Mouse (Mus musculus) urinary bladder, adult 2 months (tissue): ENCODE results near the gene Flot2. TPM values are rescaled to one million over a fixed set of nuclear protein-coding genes. Genes with fewer than 3 reads are reported as not detected.
A peak's percentile ranks its signal among the peaks of the same experiment; 100 is the strongest.
"Not testable (repeated sequence)": the region's sequence is repeated elsewhere in the genome, so short reads cannot be mapped to it uniquely, and the experiment has no call there.

Experiments used
- DNase-seq: peaks from one replicate; pipeline ENCODE4 v3.0.0; 2022; ENCODE audit warnings: low spot score
- polyA plus RNA-seq: library from polyadenylated mRNA; depleted of rRNA; stranded (reverse); fragments of >200 nt; gene quantifications from 2 replicates; pipeline ENCODE4 v1.2.3, GENCODE M21; 2012; rRNA removed

Flot2 gene
- polyA plus RNA-seq: 108 and 126 TPM in 2 replicates

DNA sequence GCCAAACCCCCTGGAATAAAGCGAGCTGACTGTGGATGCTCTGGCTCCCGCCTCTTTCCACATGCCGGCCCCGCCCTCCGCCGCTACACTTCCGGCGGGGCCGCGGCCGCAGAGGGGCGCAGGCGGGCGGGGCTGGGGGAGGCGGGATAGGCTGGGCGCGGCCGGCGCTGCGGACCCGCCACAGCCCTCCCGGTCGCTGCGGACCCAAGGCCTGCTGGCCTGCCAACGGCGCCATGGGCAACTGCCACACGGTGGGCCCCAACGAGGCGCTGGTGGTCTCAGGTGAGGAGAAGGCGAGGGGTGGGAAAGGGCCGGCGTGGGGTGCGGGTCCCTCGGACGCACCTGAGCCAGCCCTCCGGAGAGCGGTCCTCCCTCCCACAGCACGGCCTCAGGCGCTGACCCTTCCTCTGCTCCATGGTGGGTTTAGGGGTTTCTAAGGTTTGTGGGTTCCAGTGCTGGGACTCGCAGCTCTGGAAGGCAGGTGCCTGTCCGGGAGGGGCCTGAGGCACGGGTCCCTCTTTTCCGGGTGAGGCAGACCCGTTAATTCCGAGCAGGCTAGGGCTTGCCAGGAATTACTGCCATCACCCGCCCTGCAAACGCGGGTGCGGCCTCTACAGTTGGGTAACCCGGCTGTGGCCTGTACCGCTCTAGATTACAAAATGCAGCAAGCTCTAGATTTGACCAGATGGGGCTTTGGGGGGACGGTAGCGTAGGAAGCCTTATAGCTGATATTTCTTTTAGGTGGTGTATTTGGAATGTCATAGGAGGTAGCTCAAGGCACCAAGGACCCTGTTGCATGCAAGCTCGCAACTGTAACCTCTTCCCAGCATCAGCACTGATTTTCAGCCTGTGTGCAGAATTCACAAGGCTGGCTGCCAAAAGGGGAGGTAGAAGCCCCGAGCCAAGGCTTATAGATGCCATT lies at the start of gene Flot2:
Flot2 (plus strand) TSS at position 101 of the 922 bp plus-strand sequence.
- peak; percentile 53 for DNase-seq

DNA sequence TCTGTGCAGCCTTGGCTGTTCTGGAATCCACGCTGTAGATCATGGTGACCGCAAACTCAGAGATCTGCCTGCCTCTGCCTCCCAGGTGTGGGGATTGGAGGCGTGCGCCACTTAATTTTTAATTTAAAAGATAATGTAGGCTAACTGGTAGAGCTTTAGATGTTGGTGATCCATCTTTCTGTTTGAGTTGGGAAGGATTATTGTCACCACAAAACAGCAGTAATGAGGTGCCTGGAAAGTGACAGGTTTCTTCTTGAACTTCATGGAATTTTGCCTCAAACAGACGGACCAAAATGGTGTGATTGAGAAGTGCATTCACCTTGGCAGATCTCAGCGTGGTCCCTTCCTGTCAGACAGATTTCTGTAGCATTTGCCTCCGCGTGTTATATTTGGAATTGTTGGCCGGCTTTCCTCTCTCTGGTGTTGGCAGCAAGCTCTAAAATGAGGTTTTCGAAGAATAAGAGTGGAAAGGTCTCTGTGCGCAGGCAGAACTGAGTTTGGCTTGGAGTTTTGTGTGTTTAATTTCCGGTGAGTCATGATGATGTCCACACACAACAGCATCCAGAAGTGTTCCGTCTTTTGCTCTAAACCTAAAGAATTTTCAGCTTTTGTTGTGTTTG lies 48.5 kb upstream of the Flot2 start:
- no peak for DNase-seq

DNA sequence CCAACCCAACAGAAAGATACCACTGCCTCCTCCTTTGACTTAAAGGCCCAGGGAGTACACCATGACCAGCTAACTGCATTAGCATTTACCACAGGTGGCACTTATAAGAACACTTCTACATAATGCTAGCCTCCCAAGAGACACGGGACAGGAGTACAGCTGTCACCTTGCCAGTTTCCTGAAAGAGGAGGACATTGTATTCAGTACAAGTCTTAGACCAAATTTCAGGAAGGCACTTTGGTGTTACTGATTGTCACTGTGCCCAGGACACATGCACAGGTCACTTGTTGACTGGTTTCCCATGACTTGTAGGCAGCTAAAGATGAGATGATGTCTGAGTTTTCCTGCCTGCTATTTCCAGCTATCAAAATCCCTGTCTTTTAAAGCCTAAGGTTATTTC lies 42.2 kb upstream of the Flot2 start:
- DNase-seq: no peak

DNA sequence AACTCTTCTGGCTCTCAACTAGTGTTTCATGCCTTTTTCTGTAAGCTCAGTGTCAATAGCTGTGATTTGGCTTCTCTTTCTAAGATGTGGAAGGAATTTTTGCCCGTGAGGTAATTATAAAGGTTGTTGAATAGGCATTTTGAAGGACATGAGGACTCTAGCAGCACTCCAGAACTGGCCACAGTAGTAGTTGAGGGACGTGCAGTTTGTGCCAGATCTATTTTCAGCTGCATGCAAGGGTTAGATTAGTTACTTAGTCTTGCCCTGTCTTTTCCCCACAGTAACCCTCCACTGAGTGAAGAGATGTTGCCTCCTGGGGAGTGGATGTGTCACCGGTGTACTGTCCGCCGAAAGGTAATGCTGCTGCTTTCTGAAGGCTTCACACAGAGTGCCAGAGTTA lies 31.3 kb upstream of the Flot2 start:
- DNase-seq: no peak

DNA sequence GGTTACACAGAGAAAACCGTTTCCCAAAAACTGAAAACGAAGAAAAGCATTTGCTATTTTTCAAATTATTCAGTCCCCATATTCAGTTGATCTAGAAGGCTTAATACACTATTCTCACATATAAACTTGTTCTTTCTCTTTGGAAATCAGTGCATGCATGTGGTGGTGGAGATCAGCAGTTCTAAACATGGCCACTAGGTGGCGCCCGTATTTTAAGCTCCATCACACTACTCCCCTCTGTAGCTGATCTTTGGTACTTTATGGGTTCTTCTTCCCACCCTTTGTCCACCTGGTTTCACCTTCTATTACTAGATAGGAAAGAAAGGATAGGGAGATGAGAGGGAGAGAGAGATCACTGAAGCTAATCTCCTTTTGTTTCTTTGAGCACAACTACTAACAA lies 18.1 kb upstream of the Flot2 start:
- DNase-seq: no peak

DNA sequence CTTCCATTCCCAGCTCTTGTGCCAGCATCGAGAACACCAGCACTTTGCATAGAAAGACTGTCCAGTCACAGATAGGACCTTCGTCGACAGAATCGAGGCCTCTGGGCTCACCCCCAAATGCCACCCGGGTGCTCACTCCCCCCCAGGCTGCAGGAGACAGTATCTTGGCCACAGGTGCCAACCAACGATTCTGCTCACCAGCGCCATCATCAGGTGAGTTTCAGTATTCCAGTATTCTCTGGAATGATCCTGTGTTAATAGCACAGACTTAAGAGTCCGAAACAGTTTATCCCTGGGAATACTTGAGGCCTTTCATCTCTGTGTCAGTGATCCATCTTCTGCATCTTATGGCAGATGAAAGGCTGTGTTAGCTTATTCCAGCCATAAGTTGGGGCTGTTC lies 14.1 kb upstream of the Flot2 start:
- no peak for DNase-seq

DNA sequence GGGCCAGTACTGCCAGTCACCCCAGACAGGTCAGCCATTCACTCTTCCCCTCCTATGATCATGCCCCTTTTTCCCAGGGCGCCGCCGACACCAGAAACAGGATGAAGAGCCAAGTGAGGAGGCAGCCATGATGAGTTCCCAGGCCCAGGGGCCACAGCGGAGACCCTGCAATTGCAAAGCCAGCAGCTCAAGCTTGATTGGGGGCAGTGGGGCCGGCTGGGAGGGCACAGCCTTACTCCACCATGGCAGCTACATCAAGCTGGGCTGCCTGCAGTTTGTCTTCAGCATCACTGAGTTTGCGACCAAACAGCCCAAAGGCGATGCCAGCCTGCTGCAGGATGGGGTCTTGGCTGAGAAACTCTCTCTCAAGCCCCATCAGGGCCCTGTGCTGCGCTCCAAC lies 8.5 kb upstream of the Flot2 start:
- DNase-seq: no peak

DNA sequence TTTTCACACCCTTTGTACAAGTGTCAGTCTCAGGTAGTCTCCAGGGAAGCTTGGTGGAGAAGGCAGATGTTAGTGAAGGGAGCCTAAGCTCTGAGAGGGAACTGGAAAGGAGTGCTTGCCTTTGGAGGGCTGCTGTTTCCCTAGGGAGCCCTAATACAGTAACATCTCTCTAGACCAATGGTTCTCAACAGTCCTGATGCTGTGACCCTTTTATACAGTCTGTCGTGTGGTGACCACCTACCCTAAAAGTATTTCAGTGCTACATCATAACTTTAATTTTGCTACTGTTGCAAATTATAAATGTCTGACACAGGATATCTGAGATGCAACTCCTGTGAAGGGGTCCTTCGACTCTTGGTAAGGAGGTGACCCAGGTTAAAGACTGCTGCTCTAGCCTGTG lies 7.1 kb upstream of the Flot2 start:
- no peak for DNase-seq

DNA sequence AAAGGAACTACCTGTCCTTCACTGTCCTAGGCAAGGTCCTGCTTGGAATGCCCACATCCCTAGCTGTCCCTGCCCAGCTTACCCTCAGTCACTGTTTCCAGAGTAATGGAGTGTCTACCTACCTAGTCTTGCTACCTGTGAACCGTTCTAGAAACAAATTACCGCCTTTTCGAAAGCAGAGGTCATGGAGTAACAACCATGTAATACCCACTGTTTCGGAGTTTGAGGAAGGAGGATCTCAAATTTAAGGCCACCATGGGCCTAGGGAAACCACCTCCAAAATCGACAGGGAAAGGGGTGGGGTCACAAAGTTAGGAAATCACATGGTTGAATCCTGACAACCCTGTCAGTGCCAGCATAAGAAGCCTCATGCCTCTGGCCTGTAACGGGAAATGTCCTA lies 6.3 kb upstream of the Flot2 start:
- DNase-seq: no peak

DNA sequence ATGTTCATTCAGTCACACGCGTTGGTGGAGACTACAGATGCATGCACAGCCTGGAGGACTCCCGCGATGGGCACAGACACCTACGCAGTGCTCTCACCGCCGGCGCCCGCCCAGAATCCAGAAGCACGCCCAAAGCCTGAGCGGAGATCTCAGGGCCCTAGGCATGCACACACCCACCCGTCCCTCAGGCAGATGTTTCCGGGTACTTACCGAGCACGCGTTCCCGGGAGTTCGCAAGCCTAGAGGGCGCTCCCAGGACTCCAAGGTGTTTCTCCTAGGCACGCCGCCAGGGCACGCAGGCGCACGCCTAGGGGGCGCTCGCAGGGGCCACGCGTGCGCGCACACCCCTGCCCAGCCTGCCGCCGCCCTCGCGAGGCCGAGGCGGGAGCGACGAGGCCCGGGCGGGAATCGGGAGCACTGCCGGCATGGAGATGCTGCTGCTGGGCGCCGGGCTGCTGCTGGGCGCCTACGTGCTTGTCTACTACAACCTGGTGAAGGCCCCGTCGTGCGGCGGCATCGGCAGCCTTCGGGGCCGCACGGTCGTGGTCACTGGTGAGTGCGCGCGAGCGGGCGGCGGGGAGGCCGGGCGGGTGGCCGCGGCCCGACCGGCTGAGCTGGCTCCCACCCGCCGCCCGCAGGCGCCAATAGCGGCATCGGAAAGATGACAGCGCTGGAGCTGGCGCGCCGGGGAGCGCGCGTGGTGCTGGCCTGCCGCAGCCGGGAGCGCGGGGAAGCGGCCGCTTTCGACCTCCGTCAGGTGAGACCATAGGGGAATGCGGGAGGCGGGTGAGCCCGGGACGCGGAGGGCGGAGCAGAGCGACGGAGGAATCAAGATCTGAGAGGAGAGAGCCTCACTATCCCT lies 5.6 kb upstream of the Flot2 start, which contains the start of gene Dhrs13:
Dhrs13 (plus strand) TSS at position 334 of the 862 bp plus-strand sequence.
- DNase-seq: peak; percentile 91

DNA sequence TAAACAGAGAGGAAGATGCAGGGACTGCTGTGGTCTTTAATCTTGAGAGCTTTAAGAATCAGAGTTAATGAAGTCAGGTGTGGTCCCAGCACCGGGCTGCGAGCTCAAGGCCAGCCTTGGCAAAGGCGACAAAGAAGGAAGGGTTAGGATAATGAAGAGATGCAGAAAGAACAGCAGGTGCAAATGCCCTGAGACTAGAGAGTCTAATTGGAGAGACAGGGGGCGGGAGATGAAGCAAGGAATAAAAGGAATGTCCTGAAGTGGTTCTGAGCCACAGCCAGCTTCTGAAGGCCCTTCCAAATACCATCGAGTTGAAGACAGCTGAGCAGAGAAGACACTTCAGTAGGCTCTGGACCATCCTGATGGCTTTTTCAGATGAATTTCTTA lies 4.9 kb upstream of the Flot2 start:
- DNase-seq: no peak

DNA sequence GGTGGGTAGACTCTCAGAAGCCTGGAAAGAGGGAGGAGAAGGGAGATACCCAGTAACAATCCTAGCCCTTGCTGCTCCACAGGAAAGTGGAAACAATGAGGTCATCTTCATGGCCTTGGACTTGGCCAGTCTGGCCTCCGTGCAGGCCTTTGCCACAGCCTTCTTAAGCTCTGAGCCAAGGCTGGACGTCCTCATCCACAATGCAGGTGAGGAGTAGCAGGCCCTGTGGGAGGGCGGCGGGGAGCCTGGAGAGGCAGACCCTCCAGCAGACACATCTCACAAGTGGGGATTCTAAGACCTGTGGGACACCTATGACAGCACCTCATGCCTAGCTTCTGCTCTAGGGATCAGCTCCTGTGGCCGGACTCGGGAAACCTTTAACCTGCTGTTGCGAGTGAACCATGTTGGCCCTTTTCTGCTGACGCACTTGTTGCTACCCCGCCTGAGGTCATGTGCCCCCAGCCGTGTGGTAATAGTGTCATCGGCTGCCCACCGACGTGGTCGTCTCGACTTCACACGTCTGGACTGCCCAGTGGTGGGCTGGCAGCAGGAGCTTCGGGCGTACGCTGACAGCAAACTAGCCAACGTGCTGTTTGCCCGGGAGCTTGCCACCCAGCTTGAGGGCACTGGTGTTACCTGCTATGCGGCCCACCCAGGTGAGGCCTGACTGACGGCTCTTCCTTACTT lies 3.7 kb upstream of the Flot2 start:
- DNase-seq: no peak

DNA sequence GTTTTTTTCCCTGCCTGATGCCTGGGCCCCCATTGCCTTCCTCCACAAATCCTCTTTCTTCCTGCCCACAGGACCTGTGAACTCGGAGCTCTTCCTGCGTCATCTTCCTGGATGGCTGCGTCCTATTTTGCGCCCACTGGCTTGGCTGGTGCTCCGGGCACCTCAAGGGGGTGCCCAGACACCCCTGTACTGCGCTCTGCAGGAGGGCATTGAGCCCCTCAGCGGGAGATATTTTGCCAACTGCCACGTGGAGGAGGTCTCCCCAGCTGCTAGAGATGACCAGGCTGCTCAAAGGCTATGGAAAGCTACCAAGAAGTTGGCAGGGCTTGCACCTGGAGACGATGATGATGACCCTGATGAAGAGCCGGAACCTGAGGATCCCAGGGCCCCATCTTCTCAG lies 940 bp upstream of the Flot2 start:
- no peak for DNase-seq

DNA sequence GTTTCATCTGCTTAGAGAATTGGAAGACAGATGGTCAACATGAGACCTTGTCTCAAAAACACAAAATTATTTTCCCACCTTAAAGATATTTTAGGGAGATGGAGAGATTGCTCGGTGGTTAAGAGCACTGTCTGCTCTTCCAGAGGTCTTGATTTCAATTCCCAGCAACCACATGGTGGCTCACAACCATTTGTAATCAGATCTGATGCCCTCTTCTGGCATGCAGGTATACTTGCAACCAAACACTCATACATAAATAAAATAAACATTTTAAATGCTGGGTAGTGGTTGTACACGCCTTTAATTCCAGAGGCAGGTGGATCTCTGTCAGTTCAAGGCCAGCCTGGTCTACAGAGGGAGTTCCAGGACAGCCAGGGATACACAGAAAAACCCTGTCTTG lies 3.1 kb downstream of the Flot2 start:
- DNase-seq: no peak

DNA sequence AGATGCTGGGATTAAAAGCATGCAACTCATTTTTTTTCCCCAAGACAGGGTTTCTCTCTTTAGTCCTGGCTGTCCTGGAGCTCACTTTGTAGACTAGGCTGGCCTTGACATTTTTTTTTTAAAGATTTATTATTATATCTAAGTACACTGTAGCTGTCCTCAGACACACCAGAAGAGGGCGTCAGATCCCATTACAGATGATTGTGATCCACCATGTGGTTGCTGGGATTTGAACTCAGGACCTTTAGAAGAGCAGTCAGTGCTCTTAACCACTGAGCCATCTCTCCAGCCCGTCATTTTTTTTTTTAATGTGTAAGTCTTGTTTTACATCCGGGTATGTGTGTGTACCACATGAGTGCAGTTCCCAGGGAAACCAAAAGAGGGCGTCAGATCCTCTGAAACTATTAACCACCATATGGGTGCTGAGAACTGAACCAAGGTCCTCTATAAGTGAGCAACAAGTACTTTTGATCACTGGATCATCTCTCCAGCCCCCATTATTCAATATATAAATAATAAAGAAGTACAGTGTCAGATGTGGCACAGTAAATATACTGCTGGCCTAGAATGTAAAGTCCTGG lies 4.6 kb downstream of the Flot2 start:
- DNase-seq: not testable (repeated sequence)

DNA sequence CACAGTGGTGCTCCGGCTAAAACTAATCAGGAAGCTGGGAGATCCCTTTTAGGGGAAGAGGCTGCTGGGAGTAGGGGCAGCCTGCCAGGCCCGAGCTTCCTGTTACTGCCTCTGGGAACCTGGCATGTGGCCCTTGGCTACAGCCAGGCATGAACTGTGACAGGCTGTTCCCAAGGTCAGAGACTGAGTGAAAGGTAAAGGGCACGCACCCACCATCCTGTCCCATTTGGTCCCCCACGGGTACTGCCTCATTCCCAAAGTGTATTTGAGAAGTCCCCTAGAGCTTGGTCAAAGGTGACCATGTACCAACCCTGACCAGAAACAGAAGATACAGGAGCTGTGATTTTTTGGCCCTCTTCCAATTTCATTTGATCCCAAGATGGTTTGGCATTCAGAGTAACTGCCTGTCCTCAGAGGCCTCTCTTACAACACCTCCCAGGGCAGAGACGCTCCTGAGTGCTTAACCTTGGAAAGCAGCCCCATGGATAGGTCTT lies 7.1 kb downstream of the Flot2 start:
- peak; percentile 38 for DNase-seq

DNA sequence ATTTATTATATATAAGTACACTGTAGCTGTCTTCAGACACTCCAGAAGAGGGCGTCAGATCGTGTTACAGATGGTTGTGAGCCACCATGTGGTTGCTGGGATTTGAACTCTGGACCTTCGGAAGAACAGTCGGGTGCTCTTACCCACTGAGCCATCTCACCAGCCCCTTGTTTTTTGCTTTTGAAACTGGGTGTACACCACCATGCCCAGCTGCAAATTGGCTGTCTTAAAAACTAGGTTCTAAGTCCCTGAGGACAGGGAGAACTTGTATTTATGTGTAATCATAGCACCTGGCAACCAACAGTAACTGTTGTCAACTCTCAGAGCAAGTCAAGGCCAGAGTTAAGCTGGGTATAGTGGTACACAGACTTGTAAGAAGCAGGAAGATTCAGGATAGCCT lies 10.9 kb downstream of the Flot2 start:
- not testable (repeated sequence) for DNase-seq

DNA sequence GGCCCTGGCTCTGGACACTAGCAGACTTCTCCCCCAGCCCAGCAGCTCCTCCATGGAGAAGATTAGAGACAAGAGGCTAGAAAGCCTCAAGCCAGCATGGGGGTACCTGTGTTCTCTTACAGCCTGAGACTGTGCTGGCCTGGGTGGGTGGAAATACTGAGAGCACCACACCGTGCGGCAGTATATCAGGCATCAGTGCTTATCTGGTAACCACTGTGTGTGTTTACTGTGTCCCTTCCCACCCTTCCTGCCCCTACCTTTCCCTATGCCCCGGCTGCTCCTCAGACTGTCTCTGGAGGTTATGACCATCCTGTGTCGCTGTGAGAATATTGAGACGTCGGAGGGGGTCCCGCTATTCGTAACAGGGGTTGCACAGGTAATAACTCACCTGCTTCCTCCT lies 15.3 kb downstream of the Flot2 start:
- no peak for DNase-seq

DNA sequence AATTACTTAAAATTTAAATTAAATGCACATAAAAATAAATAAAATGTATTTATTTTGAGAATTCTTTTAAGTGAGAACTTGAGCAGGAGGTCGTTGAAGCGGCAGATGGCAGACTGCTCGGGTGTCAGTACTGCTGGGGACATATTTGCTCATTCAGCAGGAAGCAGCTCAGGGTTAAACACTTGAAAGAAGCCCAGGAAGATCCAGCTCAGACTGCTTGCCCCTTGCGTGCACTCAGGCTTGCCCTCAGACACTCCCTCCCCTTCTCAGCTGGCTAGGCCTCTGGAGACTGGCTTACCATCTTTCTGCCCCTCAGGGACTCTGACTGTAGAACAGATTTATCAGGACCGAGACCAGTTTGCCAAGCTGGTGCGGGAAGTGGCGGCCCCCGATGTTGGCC lies 19.2 kb downstream of the Flot2 start:
- DNase-seq: no peak

DNA sequence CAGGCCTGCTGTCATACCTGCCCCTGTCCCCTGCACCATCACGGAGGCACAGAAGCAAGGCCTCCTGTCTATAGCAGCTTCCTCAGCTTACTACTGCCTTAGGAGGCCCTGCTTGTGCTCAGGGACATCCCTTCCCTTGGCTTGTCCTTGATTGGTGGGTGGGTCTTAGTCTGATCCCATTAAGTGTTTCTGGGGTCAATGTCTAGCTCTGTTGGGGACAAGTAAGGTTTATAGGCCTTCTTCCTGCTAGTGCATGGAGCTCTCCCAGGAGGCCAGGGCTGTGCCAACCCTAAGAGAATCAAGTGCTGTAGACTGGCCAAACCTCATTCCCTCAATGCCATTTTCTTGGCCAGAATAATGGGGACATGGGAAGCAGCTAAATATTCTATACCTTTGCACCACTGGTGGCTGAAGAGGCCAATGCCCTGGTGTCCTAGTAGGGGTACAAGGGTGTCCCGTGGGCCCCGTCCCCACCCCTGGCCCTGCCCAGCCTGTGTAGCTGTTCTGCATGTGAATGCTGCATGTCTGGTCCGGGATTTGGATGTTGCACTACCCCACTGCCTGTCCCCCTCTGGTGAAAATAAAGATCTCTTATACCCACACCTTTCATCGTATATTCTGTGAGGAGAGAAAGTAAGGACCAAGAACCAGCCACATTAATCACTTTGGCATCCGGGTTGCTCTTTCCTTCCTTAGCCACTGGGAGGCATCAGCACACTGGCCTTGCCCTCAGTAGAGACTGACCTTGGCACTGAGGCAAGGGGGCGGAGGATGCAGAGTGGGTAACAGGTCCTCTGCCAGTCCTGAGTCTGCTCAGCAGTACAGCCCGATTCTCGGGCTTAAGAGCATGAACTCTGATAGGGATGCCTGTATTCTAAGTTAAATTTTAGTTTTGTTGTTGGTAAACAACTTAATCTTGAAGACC lies 22.4 kb downstream of the Flot2 start:
- no peak for DNase-seq
